Mouse (Mus musculus) kidney, postnatal 25 days (tissue): ENCODE measurements around the gene Rmi2.
"Not testable (repeated sequence)": the region's sequence is repeated elsewhere in the genome, so short reads cannot be mapped to it uniquely, and the experiment has no call there.

Experiments
- DNase-seq, 2 experiments: peaks; one replicate each; pipeline ENCODE4 v3.0.0; 2021; ENCODE audit warnings: mixed read lengths in 2 of 2

Rmi2 gene

GRCm38 (mm10) chr16:10827766-10828460 is 6.9 kb upstream of the Rmi2 start:
- DNase-seq = no peak

GRCm38 (mm10) chr16:10828461-10828805 is 6.4 kb upstream of the Rmi2 start:
- peak; percentile 33 to 64 for DNase-seq

GRCm38 (mm10) chr16:10834542-10834910 is 333 bp upstream of the Rmi2 start:
- DNase-seq = no peak

GRCm38 (mm10) chr16:10836388-10836787 is 1.5 kb downstream of the Rmi2 start:
- DNase-seq = no peak

- no peak for DNase-seq
Observed at GRCm38 (mm10) chr16:10837250-10837649, 2.4 kb downstream of the Rmi2 start.

- no peak for DNase-seq
Observed at GRCm38 (mm10) chr16:10837903-10838302, 3.0 kb downstream of the Rmi2 start.

GRCm38 (mm10) chr16:10838487-10839245 is 3.8 kb downstream of the Rmi2 start:
- peak in 1 of 2 experiments; percentile 21 for DNase-seq

- DNase-seq = no peak
Observed at GRCm38 (mm10) chr16:10840018-10840417, 5.2 kb downstream of the Rmi2 start.

GRCm38 (mm10) chr16:10842282-10842855 is 7.5 kb downstream of the Rmi2 start:
- DNase-seq = peak; percentile 58 to 74

- peak; percentile 26 to 48 for DNase-seq
Observed at GRCm38 (mm10) chr16:10843486-10844318, 8.8 kb downstream of the Rmi2 start.

- DNase-seq = peak in 1 of 2 experiments; percentile 7
Observed at GRCm38 (mm10) chr16:10844319-10844670, 9.4 kb downstream of the Rmi2 start.

GRCm38 (mm10) chr16:10845952-10846351 is 11.1 kb downstream of the Rmi2 start:
- no peak for DNase-seq

GRCm38 (mm10) chr16:10846503-10846902 is 11.6 kb downstream of the Rmi2 start:
- peak; percentile 75 to 89 for DNase-seq

- peak; percentile 76 to 84 for DNase-seq
Observed at GRCm38 (mm10) chr16:10849965-10850861, 15.4 kb downstream of the Rmi2 start.

GRCm38 (mm10) chr16:10850905-10851304 is 16.0 kb downstream of the Rmi2 start:
- no peak for DNase-seq

GRCm38 (mm10) chr16:10852216-10852615 is 17.4 kb downstream of the Rmi2 start:
- not testable (repeated sequence) for DNase-seq

GRCm38 (mm10) chr16:10859726-10860245 is 24.9 kb downstream of the Rmi2 start:
- DNase-seq = no peak

GRCm38 (mm10) chr16:10861408-10861807 is 26.5 kb downstream of the Rmi2 start:
- DNase-seq = no peak

- no peak for DNase-seq
Observed at GRCm38 (mm10) chr16:10864833-10865591, 30.2 kb downstream of the Rmi2 start.

- DNase-seq = peak in 1 of 2 experiments; percentile 29
Observed at GRCm38 (mm10) chr16:10865592-10865987, 30.7 kb downstream of the Rmi2 start.

GRCm38 (mm10) chr16:10866841-10867240 is 32.0 kb downstream of the Rmi2 start:
- DNase-seq = no peak
